Comparison of ENCODE assay signal across 22 mouse cellular contexts in the genomic region with DNA sequence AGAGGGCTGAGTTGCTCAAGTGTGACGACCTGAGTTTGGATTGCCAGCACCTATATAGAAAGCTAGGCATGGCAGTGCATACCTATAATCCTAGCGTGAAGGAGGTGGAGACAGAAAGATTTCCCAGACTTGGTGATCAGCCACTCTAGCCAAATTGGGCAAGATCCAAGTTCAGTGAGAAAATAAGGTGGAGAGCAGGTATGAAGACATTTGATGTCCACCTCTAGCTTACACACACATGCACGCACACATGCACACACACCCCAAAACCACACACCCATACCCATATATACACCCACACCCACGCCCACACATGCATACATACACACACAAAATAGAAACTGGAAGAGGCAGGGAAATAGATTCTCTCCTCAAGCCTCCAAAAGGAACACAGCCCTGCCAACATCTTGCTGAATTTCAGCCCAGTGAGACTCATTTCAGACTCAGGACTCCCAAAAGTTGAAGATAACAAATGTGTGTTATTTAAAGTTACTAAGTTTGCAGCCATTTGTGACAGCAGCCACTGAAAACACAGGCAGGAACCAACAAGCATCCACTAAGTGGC. TPM values are rescaled to one million over a fixed set of nuclear protein-coding genes. Genes with fewer than 3 reads are reported as not detected.
DNase-seq lines count a peak whose midpoint lies in the region; ATAC-seq and TF ChIP-seq lines count a peak whose summit lies in the region.
"Had no signal": no experiment of that assay in that cellular context is flagged by ENCODE, and none has a peak within 500 bp of the region (broad histone marks: within the 10 kb centered on the region; RNA-seq: fewer than 3 reads in every experiment).

No protein-coding gene starts in this region.

- no peak for TF ChIP-seq CTCF in forebrain, postnatal 0 days (IDR thresholded peaks at IDR 0.05; ENCODE audit: low read depth)

- H3K4me2 ChIP-seq in forebrain, postnatal 0 days (ENCODE audit: low read depth): no peak overlapping the region
- no peak overlapping the region for H3K4me2 ChIP-seq in forebrain, embryonic 11.5 days (ENCODE audit: low read depth, low read length, severe bottlenecking)
- H3K4me2 ChIP-seq: hindbrain, embryonic 13.5 days had no signal

- peak; percentile 62 for DNase-seq in forebrain, postnatal 0 days
- DNase-seq in forebrain, embryonic 11.5 days (ENCODE audit: low spot score): no peak
- DNase-seq in layer of hippocampus, adult 9-11 months: peak; percentile 32
- DNase-seq in layer of hippocampus, postnatal 10 days (ENCODE audit: low spot score in 2 of 2): no peak
- DNase-seq in right cerebral cortex, adult 18-20 months: peak; percentile 29
- DNase-seq in right cerebral cortex, postnatal 14 days: no peak
- DNase-seq in adrenal gland, adult 2 months: no peak
- no peak for DNase-seq in testis, postnatal 10 days (ENCODE audit: low spot score)
- DNase-seq: adrenal gland, postnatal 10 days; B cell, adult 2 months; cerebellum, adult 18-20 months; cerebellum, adult 9-11 months; cerebellum, postnatal 36 days; gastrocnemius, postnatal 36 days; heart, adult 18-20 months; heart, postnatal 10 days had no signal

- H3K4me1 ChIP-seq in forebrain, postnatal 0 days (ENCODE audit: insufficient read depth): peaks cover 12% of the 10 kb centered on the region; the same call in 1 of the 2 replicates
- H3K4me1 ChIP-seq in forebrain, embryonic 11.5 days (replicated peaks; ENCODE audit: control insufficient read depth, insufficient read depth, low read length): no peaks in the 10 kb centered on the region
- H3K4me1 ChIP-seq: heart, embryonic 10.5 days; hindbrain, embryonic 13.5 days had no signal

- no peaks in the 10 kb centered on the region for H3K36me3 ChIP-seq in forebrain, postnatal 0 days (ENCODE audit: insufficient read depth)
- no peaks in the 10 kb centered on the region for H3K36me3 ChIP-seq in forebrain, embryonic 11.5 days (ENCODE audit: control insufficient read depth, insufficient read depth, low read length)
- H3K36me3 ChIP-seq: G1E; heart, embryonic 10.5 days; hindbrain, embryonic 13.5 days had no signal

- no peak for ATAC-seq in forebrain, postnatal 0 days
- no peak for ATAC-seq in forebrain, embryonic 11.5 days (replicated peaks; ENCODE audit: low FRiP score)
- ATAC-seq: CD4-positive, CD25-positive, alpha-beta regulatory T cell, adult 4 months; forebrain, embryonic 14.5 days; hindbrain, postnatal 0 days had no signal

- no peak overlapping the region for H3K27ac ChIP-seq in forebrain, postnatal 0 days (ENCODE audit: low read depth, low read length)
- no peak overlapping the region for H3K27ac ChIP-seq in forebrain, embryonic 11.5 days (ENCODE audit: low read depth, low read length)
- H3K27ac ChIP-seq: heart, embryonic 10.5 days; hindbrain, embryonic 13.5 days; hindbrain, postnatal 0 days had no signal

- H3K9ac ChIP-seq in forebrain, postnatal 0 days: no peak overlapping the region
- H3K9ac ChIP-seq in forebrain, embryonic 11.5 days (ENCODE audit: low read length): no peak overlapping the region
- H3K9ac ChIP-seq: hindbrain, embryonic 13.5 days had no signal

- no peaks in the 10 kb centered on the region for H3K27me3 ChIP-seq in forebrain, postnatal 0 days (ENCODE audit: insufficient read depth, low read length)
- H3K27me3 ChIP-seq in forebrain, embryonic 11.5 days (ENCODE audit: control insufficient read depth, insufficient read depth, low read length): no peaks in the 10 kb centered on the region
- H3K27me3 ChIP-seq: hindbrain, embryonic 13.5 days had no signal

- H3K4me3 ChIP-seq in forebrain, postnatal 0 days (ENCODE audit: low read depth, low read length): no peak overlapping the region
- H3K4me3 ChIP-seq in forebrain, embryonic 11.5 days (ENCODE audit: low read depth, low read length): no peak overlapping the region
- H3K4me3 ChIP-seq: heart, embryonic 10.5 days; hindbrain, embryonic 13.5 days had no signal

- H3K9me3 ChIP-seq in forebrain, postnatal 0 days (ENCODE audit: low read length): no peaks in the 10 kb centered on the region
- no peaks in the 10 kb centered on the region for H3K9me3 ChIP-seq in forebrain, embryonic 11.5 days (ENCODE audit: control insufficient read depth, low read length)
- H3K9me3 ChIP-seq: G1E; heart, embryonic 10.5 days; hindbrain, embryonic 13.5 days had no signal

- whole genome bisulfite sequencing in forebrain, postnatal 0 days: 63% methylated on average over 4 of the region's 4 CpGs
- WGBS in forebrain, embryonic 11.5 days: 83% methylated on average over 4 of the region's 4 CpGs

RNA-seq across cellular contexts. Expression of a gene that starts 28.6 kb away (rescaled TPM):
- total RNA-seq in forebrain, postnatal 0 days (2014; rRNA removed): 60.1 and 62.3 TPM in 2 replicates
- polyA plus RNA-seq in forebrain, postnatal 0 days (2015; fragmentation: Nextera tagmentation; extraction: Ambion mirVana): 71.2 and 76.0 TPM in 2 replicates
- 65.9 and 70.1 TPM in 2 replicates for polyA plus RNA-seq in forebrain, embryonic 11.5 days (2014; fragmentation: Nextera tagmentation; extraction: Ambion mirVana)
- 10 to 100 TPM; 39.5 to 41.5 TPM for total RNA-seq in layer of hippocampus, postnatal 10 days (2021)
- 10 to 100 TPM; 25.8 to 28.1 TPM for total RNA-seq in adrenal gland, adult 2 months (2021)
- 54.7 and 63.0 TPM in 2 replicates for polyA plus RNA-seq in adrenal gland, adult 2 months (2012; rRNA removed)

Comparison
In these comparisons a context has a peak if more than half of its experiments do, and no peak if none do; other contexts are left out.
1. DNase-seq: peak in forebrain, postnatal 0 days (single experiment), layer of hippocampus, adult 9-11 months (single experiment) and right cerebral cortex, adult 18-20 months (single experiment); none in forebrain, embryonic 11.5 days (single experiment), layer of hippocampus, postnatal 10 days (0 of 2), right cerebral cortex, postnatal 14 days (single experiment), adrenal gland, adult 2 months (single experiment) and testis, postnatal 10 days (single experiment).